Comparison of ENCODE assay signal across 25 mouse cellular contexts in the genomic region with DNA sequence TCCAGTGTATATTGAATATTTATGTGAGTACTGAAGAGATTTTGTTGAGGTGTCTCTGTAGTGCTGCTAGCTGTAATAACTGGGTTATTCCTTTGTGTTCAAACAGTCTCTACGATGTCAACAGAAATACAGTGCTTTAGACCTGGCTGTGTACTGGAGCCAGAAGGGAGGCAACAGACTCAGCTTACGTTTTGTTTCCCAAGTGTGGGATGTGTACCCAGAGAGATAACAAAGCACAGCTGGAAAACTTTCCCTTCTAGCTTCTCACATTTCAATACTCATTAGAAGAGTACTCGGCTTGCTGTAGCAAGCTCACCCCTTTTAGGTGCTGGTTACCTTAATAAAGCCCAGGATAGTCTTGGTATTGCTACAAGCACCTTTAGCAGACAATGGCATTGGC. TPM values are rescaled to one million over a fixed set of nuclear protein-coding genes. Genes with fewer than 3 reads are reported as not detected.
A peak's percentile ranks its signal among the peaks of the same experiment; 100 is the strongest.
DNase-seq lines count a peak whose midpoint lies in the region; ATAC-seq and TF ChIP-seq lines count a peak whose summit lies in the region.
"Had no signal": no experiment of that assay in that cellular context is flagged by ENCODE, and none has a peak within 500 bp of the region (broad histone marks: within the 10 kb centered on the region; RNA-seq: fewer than 3 reads in every experiment).

No protein-coding gene starts in this region.

- peaks cover 56% of the 10 kb centered on the region for H3K4me1 ChIP-seq in heart, postnatal 0 days (ENCODE audit: control insufficient read depth, insufficient read depth)
- H3K4me1 ChIP-seq in kidney, embryonic 16.5 days (ENCODE audit: insufficient read depth, low read length): peaks cover 44% of the 10 kb centered on the region

- no peak for TF ChIP-seq EP300 in heart, postnatal 0 days (IDR thresholded peaks at IDR 0.05; ENCODE audit: low read depth)

- no peak for TF ChIP-seq CTCF in heart, postnatal 0 days (IDR thresholded peaks at IDR 0.05; ENCODE audit: low read depth)
- no peak for TF ChIP-seq CTCF in layer of hippocampus, adult 2 months (conservative IDR thresholded peaks at IDR 0.05)

- WGBS in heart, postnatal 0 days: 39% methylated on average over 3 of the region's 3 CpGs
- 42% methylated on average over 3 of the region's 3 CpGs for WGBS in kidney, embryonic 16.5 days

- no peaks in the 10 kb centered on the region for H3K9me3 ChIP-seq in heart, postnatal 0 days (replicated peaks; ENCODE audit: control insufficient read depth, low read length)
- no peaks in the 10 kb centered on the region for H3K9me3 ChIP-seq in kidney, embryonic 16.5 days (ENCODE audit: low read length)
- H3K9me3 ChIP-seq: embryonic facial prominence, embryonic 10.5 days; embryonic facial prominence, embryonic 12.5 days; forebrain, embryonic 13.5 days; G1E had no signal

- no peak overlapping the region for H3K4me3 ChIP-seq in heart, postnatal 0 days (ENCODE audit: low read depth, low read length)
- H3K4me3 ChIP-seq in kidney, embryonic 16.5 days (ENCODE audit: low read length): no peak overlapping the region
- H3K4me3 ChIP-seq in layer of hippocampus, adult 2 months: no peak overlapping the region
- H3K4me3 ChIP-seq: embryonic facial prominence, embryonic 10.5 days; embryonic facial prominence, embryonic 12.5 days; forebrain, embryonic 13.5 days had no signal

- intact Hi-C loops in heart, postnatal 10 days (cut with DNase I): no loop called here

- H3K4me2 ChIP-seq in heart, postnatal 0 days (ENCODE audit: low read depth, low read length): no peak overlapping the region
- H3K4me2 ChIP-seq in kidney, embryonic 16.5 days (replicated peaks; ENCODE audit: low read depth, low read length): no peak overlapping the region
- H3K4me2 ChIP-seq: embryonic facial prominence, embryonic 12.5 days; forebrain, embryonic 13.5 days had no signal

- DNase-seq in heart, adult 11 months: peak; percentile 66
- no peak for DNase-seq in heart, postnatal 10 days
- no peak for DNase-seq in heart, postnatal 0 days (ENCODE audit: low spot score)
- no peak for DNase-seq in heart, adult 18-20 months
- DNase-seq in kidney, postnatal 14 days: no peak
- no peak for DNase-seq in layer of hippocampus, adult 2 months (ENCODE audit: low spot score in 2 of 2)
- DNase-seq in layer of hippocampus, adult 11-12 months (ENCODE audit: low spot score): no peak
- DNase-seq: adrenal gland, adult 8-10 months; adrenal gland, postnatal 14 days; adrenal gland, postnatal 36 days; B cell, adult 2 months; cerebellum, adult 11-12 months; cerebellum, adult 2 months; cerebellum, adult 9-10 months; cerebellum, postnatal 10 days; cerebellum, postnatal 25 days had no signal

- no peaks in the 10 kb centered on the region for H3K27me3 ChIP-seq in heart, postnatal 0 days (ENCODE audit: control insufficient read depth, insufficient read depth, low read length)
- no peaks in the 10 kb centered on the region for H3K27me3 ChIP-seq in kidney, embryonic 16.5 days (ENCODE audit: insufficient read depth, low read length)
- H3K27me3 ChIP-seq: CH12.LX; embryonic facial prominence, embryonic 12.5 days; forebrain, embryonic 13.5 days; Patski had no signal

- H3K36me3 ChIP-seq in heart, postnatal 0 days (replicated peaks; ENCODE audit: control insufficient read depth, insufficient read depth, low read length): no peaks in the 10 kb centered on the region
- H3K36me3 ChIP-seq in kidney, embryonic 16.5 days (ENCODE audit: insufficient read depth, low read length): no peaks in the 10 kb centered on the region
- H3K36me3 ChIP-seq: embryonic facial prominence, embryonic 12.5 days had no signal

- no peak overlapping the region for H3K9ac ChIP-seq in heart, postnatal 0 days (replicated peaks; ENCODE audit: low read depth, low read length)
- no peak overlapping the region for H3K9ac ChIP-seq in kidney, embryonic 16.5 days (replicated peaks; ENCODE audit: low read length)
- H3K9ac ChIP-seq: embryonic facial prominence, embryonic 12.5 days; forebrain, embryonic 13.5 days had no signal

- H3K27ac ChIP-seq in heart, postnatal 0 days (ENCODE audit: low read depth): 0 out of 2 replicates have a peak overlapping the region, but pooled peaks have one; percentile 1
- H3K27ac ChIP-seq in kidney, embryonic 16.5 days (ENCODE audit: low read length): no peak overlapping the region
- peak overlapping the region; percentile 33; the same call in 1 of the 2 replicates for H3K27ac ChIP-seq in layer of hippocampus, adult 2 months
- H3K27ac ChIP-seq: embryonic facial prominence, embryonic 10.5 days; embryonic facial prominence, embryonic 12.5 days; forebrain, embryonic 13.5 days had no signal

- no peak for ATAC-seq in heart, postnatal 0 days (ENCODE audit: insufficient read depth, low read depth)
- peak; percentile 25; the same call in 1 of the 2 replicates for ATAC-seq in kidney, embryonic 16.5 days (ENCODE audit: low FRiP score, low TSS enrichment)
- ATAC-seq: activated CD4-positive, CD25-positive, alpha-beta regulatory T cell, adult 4 months; CD4-positive, CD25-positive, alpha-beta regulatory T cell, adult 4 months; forebrain, embryonic 13.5 days; Patski had no signal

RNA-seq across cellular contexts. Expression of a gene that starts 17.2 kb away (rescaled TPM):
- 10 to 100 TPM; 40.2 to 41.6 TPM for total RNA-seq in heart, postnatal 10 days (2021)
- 43.4 and 48.3 TPM in 2 replicates for total RNA-seq in heart, postnatal 0 days (2014; rRNA removed; ENCODE audit: low replicate concordance)
- polyA plus RNA-seq in heart, postnatal 0 days (2015; fragmentation: Nextera tagmentation; extraction: Ambion mirVana): 6.9 and 9.2 TPM in 2 replicates
- 10 to 100 TPM; 29.3 to 32.8 TPM for total RNA-seq in heart, adult 18-20 months (2021)
- polyA plus RNA-seq in kidney, embryonic 16.5 days (2015; fragmentation: Nextera tagmentation; extraction: Ambion mirVana): 10.0 and 12.8 TPM in 2 replicates
- 10 to 100 TPM; 82.6 to 92.7 TPM for total RNA-seq in layer of hippocampus, adult 2 months (2021)

RNA-seq across cellular contexts. Expression of a gene that starts 49.8 kb away (rescaled TPM):
- 10 to 100 TPM; 87.8 to 96.2 TPM for total RNA-seq in heart, postnatal 10 days (2021)
- 84.3 and 88.7 TPM in 2 replicates for total RNA-seq in heart, postnatal 0 days (2014; rRNA removed; ENCODE audit: low replicate concordance)
- 255 and 288 TPM in 2 replicates for polyA plus RNA-seq in heart, postnatal 0 days (2015; fragmentation: Nextera tagmentation; extraction: Ambion mirVana)
- 10 to 100 TPM; 27.6 to 37.5 TPM for total RNA-seq in heart, adult 18-20 months (2021)
- 102 and 111 TPM in 2 replicates for polyA plus RNA-seq in kidney, embryonic 16.5 days (2015; fragmentation: Nextera tagmentation; extraction: Ambion mirVana)
- total RNA-seq in layer of hippocampus, adult 2 months (2021): 10 to 100 TPM; 35.0 to 36.5 TPM
